Mouse (Mus musculus): ENCODE data around the gene Ccdc102a.

DNA sequence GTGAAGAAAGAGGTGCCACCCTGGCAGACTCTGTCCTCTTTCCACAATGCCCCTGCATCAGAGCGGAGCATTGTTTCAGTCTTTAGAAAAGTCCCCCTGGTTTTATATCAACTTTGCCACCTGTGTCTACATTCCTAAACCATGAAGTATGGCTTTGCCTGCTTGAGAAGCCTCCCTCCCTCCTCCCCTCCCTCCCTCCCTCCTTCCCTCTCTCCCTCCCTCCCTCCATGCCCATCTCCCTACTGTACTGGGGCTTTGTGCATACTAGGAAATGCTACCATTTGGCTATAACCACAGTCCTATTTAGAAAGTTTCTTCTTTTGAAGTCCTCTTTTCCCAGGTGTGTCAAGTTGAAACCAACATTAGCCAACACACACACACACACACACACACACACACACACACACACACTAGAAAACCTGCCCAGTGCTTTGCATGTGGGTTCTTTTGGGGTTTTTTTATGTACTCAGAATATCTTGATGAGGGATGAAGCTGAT lies 38.2 kb upstream of the Ccdc102a start:
- TF ChIP-seq POLR2A (IDR thresholded peaks at IDR 0.05; ENCODE audit: borderline replicate concordance, extremely low read depth, insufficient read depth, insufficient read length, poor library complexity, severe bottlenecking) (no peak), CTCF (IDR thresholded peaks at IDR 0.05; ENCODE audit: borderline replicate concordance, extremely low read depth, insufficient read depth, insufficient read length) (no peak)
